Mouse (Mus musculus): ENCODE results near the gene Gm10271. TPM values are rescaled to one million over a fixed set of nuclear protein-coding genes. Genes with fewer than 3 reads are reported as not detected.
A peak's percentile ranks its signal among the peaks of the same experiment; 100 is the strongest.

Gm10271 gene
- polyA plus RNA-seq, 1 experiment from 2014 or later = not detected

DNA sequence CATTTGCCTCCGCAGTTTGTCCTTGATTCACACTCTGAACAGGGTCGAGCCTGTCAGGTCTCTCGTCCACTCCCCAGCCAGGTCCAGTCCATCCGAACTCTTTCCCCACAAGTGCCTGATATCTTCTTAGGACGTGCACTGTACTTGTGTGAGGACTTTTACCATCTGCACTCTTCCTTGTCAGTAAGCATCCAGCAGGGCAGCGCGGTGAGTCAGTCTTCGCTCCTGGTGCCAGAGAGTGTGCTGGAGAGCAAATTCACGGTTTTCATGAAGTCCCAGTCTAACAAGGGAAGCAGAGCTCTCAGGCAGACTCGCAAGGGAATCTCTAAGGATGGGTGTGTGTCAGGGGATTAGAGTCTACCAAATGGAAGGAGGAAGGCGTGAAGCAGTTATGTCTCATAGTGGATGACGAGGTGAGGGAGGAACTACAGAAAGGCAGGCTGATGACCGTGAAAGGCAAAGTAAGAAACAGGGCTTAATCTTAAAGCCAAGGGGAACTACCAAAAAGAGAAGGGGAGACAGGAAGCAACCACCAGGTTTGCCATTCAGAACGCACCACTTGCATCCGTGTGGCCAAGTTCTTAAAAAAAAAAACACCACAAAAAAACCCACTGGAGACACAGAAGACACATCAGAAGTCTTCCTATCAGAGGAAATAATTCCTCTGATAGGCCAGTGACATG is 40.8 kb downstream of the Gm10271 start:
- ATAC-seq (no peak), DNase-seq (ENCODE audit: low spot score) (no peak)
- H3K36me3 ChIP-seq (ENCODE audit: insufficient read depth, low read length) = peaks cover 5% of the 10 kb centered on the region; the same call in 1 of the 2 replicates
- 86% methylated on average over 15 of the region's 15 CpGs for WGBS
- no peaks in the 10 kb centered on the region for H3K9me3 ChIP-seq (ENCODE audit: low read length)
- H3K4me3 ChIP-seq (ENCODE audit: low read depth, low read length) = no peak overlapping the region
- no peaks in the 10 kb centered on the region for H3K27me3 ChIP-seq (replicated peaks; ENCODE audit: insufficient read depth, low read length)
- no peaks in the 10 kb centered on the region for H3K4me1 ChIP-seq (ENCODE audit: insufficient read depth, low read depth, low read length)
- TF ChIP-seq CTCF (IDR thresholded peaks at IDR 0.05) (no peak), EP300 (IDR thresholded peaks at IDR 0.05) (no peak)
- H3K4me2 ChIP-seq (replicated peaks; ENCODE audit: low read depth, low read length) = no peak overlapping the region
- no peak overlapping the region for H3K27ac ChIP-seq (ENCODE audit: low read length)
- no peak overlapping the region for H3K9ac ChIP-seq (replicated peaks; ENCODE audit: low read depth)

- WGBS = 72% methylated on average over 6 of the region's 7 CpGs
- TF ChIP-seq EP300 (IDR thresholded peaks at IDR 0.05) (no peak), CTCF (IDR thresholded peaks at IDR 0.05) (no peak)
- Histone ChIP-seq H3K9me3 (ENCODE audit: low read length) (no peaks in the 10 kb centered on the region), H3K27ac (ENCODE audit: low read length) (no peak overlapping the region), H3K4me3 (ENCODE audit: low read depth, low read length) (no peak overlapping the region), H3K9ac (replicated peaks; ENCODE audit: low read depth) (no peak overlapping the region), H3K27me3 (replicated peaks; ENCODE audit: insufficient read depth, low read length) (no peaks in the 10 kb centered on the region), H3K36me3 (ENCODE audit: insufficient read depth, low read length) (peaks cover 5% of the 10 kb centered on the region; the same call in 1 of the 2 replicates), H3K4me1 (ENCODE audit: insufficient read depth, low read depth, low read length) (no peaks in the 10 kb centered on the region), H3K4me2 (replicated peaks; ENCODE audit: low read depth, low read length) (no peak overlapping the region)
- no peak for DNase-seq (ENCODE audit: low spot score)
- ATAC-seq = no peak
Observed at GRCm38 (mm10) chr10:116930936-116931335, 41.5 kb downstream of the Gm10271 start.

DNA sequence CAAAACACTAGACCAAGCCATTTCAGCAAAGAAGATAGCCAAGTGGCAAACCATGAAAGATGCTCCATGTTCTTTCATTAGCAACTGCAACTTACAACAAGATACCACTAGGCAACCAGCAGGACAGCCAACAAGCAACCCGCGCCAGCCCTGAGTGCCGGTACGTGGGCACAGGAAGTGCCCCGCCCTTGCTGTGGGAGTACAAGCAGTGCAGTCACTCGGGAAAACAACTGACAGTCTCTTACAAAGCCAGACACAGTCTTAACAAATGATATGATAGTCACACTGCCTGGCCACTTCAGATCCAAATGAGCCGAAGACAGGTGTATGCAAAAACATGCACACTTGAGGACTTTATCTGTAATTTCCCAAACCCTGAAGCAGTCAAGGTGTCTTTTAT is 41.9 kb downstream of the Gm10271 start:
- TF ChIP-seq CTCF (IDR thresholded peaks at IDR 0.05) = no peak
- TF ChIP-seq EP300 (IDR thresholded peaks at IDR 0.05) = no peak
- no peaks in the 10 kb centered on the region for H3K4me1 ChIP-seq (ENCODE audit: insufficient read depth, low read depth, low read length)
- H3K36me3 ChIP-seq (ENCODE audit: insufficient read depth, low read length) = peaks cover 5% of the 10 kb centered on the region; the same call in 1 of the 2 replicates
- no peaks in the 10 kb centered on the region for H3K27me3 ChIP-seq (replicated peaks; ENCODE audit: insufficient read depth, low read length)
- H3K9ac ChIP-seq (replicated peaks; ENCODE audit: low read depth) = no peak overlapping the region
- no peak overlapping the region for H3K4me2 ChIP-seq (replicated peaks; ENCODE audit: low read depth, low read length)
- ATAC-seq (no peak), DNase-seq (ENCODE audit: low spot score) (peak; percentile 37)
- 45% methylated on average over 7 of the region's 7 CpGs for WGBS
- H3K4me3 ChIP-seq (ENCODE audit: low read depth, low read length) = no peak overlapping the region
- no peaks in the 10 kb centered on the region for H3K9me3 ChIP-seq (ENCODE audit: low read length)
- no peak overlapping the region for H3K27ac ChIP-seq (ENCODE audit: low read length)

DNA sequence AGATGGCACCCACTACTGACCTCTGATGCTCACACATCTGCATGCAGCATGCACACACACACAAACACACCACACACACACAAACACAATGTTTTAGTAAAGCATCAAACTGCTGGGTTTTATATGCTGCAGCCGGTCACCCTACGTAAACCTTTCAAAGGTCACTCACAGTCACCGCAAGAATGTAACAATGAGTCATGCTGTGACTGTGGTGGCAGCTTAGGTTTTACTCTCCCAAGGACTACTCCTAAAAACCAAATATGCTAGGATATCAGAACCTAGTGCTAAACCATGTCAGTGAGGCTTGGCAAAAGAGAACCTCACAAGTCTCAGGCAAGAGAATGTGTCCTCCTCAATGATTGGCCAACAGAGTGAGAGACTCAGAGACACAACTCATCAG is 43.6 kb downstream of the Gm10271 start:
- no peak for ATAC-seq

DNA sequence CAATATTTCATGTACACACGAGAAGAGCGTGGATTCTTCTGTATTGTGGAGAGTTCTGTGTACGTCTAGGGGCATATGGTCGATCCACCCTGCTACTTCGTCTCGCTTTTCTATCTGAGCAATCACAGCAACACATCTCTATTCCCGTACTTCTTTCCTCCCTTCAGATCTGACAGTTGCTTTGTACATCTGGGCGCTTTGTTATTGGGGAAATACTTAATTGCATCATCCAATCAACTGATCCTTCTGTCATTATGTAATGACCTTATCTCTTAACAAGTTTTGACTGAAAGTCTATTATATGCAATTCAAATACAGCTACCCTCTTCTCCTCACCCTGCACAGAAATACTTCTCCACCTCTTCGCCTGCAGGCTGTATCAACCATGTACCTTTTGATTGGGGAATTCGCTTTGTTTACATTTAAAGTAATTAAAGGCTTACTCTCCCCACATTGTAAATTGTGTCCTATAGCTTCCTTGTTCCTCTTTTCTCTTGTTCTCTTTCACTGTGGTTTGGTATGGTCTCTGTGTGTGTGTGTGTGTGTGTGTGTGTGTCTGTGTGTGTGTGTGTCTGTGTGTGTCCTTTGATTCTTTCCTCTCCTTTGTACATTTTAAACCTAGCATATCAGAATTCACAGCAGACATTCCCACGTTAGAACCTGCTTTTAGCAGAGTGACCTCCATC is 45.8 kb downstream of the Gm10271 start:
- H3K4me2 ChIP-seq (replicated peaks; ENCODE audit: low read depth, low read length) = no peak overlapping the region
- no peak overlapping the region for H3K4me3 ChIP-seq (ENCODE audit: low read depth, low read length)
- H3K27ac ChIP-seq (ENCODE audit: low read length) = no peak overlapping the region
- no peak overlapping the region for H3K9ac ChIP-seq (replicated peaks; ENCODE audit: low read depth)
- no peaks in the 10 kb centered on the region for H3K4me1 ChIP-seq (ENCODE audit: insufficient read depth, low read depth, low read length)
- DNase-seq (ENCODE audit: low spot score) (no peak), ATAC-seq (no peak)
- 83% methylated on average over 11 of the region's 11 CpGs for WGBS
- no peaks in the 10 kb centered on the region for H3K9me3 ChIP-seq (ENCODE audit: low read length)
- no peaks in the 10 kb centered on the region for H3K27me3 ChIP-seq (replicated peaks; ENCODE audit: insufficient read depth, low read length)
- peaks cover 11% of the 10 kb centered on the region; the same call in 1 of the 2 replicates for H3K36me3 ChIP-seq (ENCODE audit: insufficient read depth, low read length)
- TF ChIP-seq CTCF (IDR thresholded peaks at IDR 0.05) = no peak
- no peak for TF ChIP-seq EP300 (IDR thresholded peaks at IDR 0.05)

More for the DNA sequence above, 43.6 kb downstream of the Gm10271 start:
- 84% methylated on average over 3 of the region's 3 CpGs for WGBS
- Histone ChIP-seq H3K4me2 (replicated peaks; ENCODE audit: low read depth, low read length) (no peak overlapping the region), H3K27me3 (replicated peaks; ENCODE audit: insufficient read depth, low read length) (no peaks in the 10 kb centered on the region), H3K4me3 (ENCODE audit: low read depth, low read length) (no peak overlapping the region), H3K9ac (replicated peaks; ENCODE audit: low read depth) (no peak overlapping the region), H3K27ac (ENCODE audit: low read length) (no peak overlapping the region), H3K4me1 (ENCODE audit: insufficient read depth, low read depth, low read length) (no peaks in the 10 kb centered on the region), H3K9me3 (ENCODE audit: low read length) (no peaks in the 10 kb centered on the region), H3K36me3 (ENCODE audit: insufficient read depth, low read length) (peaks cover 11% of the 10 kb centered on the region; the same call in 1 of the 2 replicates)
- TF ChIP-seq EP300 (IDR thresholded peaks at IDR 0.05) (no peak), CTCF (IDR thresholded peaks at IDR 0.05) (no peak)
- no peak for DNase-seq (ENCODE audit: low spot score)

GRCm38 (mm10) chr10:116923651-116924495 is 48.5 kb downstream of the Gm10271 start:
- Histone ChIP-seq H3K36me3 (ENCODE audit: insufficient read depth, low read length) (peaks cover 10% of the 10 kb centered on the region; the same call in 1 of the 2 replicates), H3K9me3 (ENCODE audit: low read length) (no peaks in the 10 kb centered on the region), H3K27me3 (replicated peaks; ENCODE audit: insufficient read depth, low read length) (no peaks in the 10 kb centered on the region), H3K4me3 (ENCODE audit: low read depth, low read length) (no peak overlapping the region), H3K4me1 (ENCODE audit: insufficient read depth, low read depth, low read length) (no peaks in the 10 kb centered on the region), H3K4me2 (replicated peaks; ENCODE audit: low read depth, low read length) (no peak overlapping the region), H3K9ac (replicated peaks; ENCODE audit: low read depth) (no peak overlapping the region), H3K27ac (ENCODE audit: low read length) (no peak overlapping the region)
- TF ChIP-seq EP300 (IDR thresholded peaks at IDR 0.05) (no peak), CTCF (IDR thresholded peaks at IDR 0.05) (no peak)
- WGBS = 92% methylated on average over 19 of the region's 19 CpGs
- DNase-seq (ENCODE audit: low spot score) (no peak), ATAC-seq (no peak)

Data from lung, postnatal 0 days (tissue).